In the genomic region with DNA sequence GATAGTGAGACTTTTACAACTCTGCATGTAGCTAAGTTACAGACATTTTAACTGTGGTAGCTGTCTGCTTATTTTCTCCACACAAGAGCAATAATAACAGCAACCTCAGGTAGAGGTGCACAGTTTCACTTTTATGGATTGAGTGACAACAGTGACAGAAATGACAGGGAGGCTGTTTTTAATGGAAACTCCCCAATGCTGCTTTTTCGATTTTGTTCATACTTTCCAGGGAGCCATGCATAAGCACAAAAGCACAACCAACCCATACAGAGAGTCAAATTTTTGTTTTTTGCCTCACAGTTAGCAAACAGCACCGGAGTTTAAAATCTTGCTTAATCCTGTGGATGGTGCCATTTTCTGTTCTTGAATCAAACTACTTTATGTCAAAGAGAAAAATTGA, we compare ENCODE assay signal across 16 mouse cellular contexts.
DNase-seq lines count a peak whose midpoint lies in the region; TF ChIP-seq lines count a peak whose summit lies in the region.
"Had no signal": no experiment of that assay in that cellular context is flagged by ENCODE, and none has a peak within 500 bp of the region (broad histone marks: within the 10 kb centered on the region; RNA-seq: fewer than 3 reads in every experiment).

No protein-coding gene starts in this region.

- WGBS in forebrain, embryonic 10.5 days: 85% methylated on average over 2 of the region's 2 CpGs

- in situ Hi-C loops in CH12.LX (cut with MboI; ENCODE audit: low pct_ligation_motif_present, low pct_unique_long_range_greater_than_20kb, low sequenced_read_pairs): no loop called here

- no peak for TF ChIP-seq POLR2A in CH12.LX (IDR thresholded peaks at IDR 0.05; ENCODE audit: low read depth, low read length)

- peak overlapping the region in 1 of 3 experiments; percentile 6 for H3K4me3 ChIP-seq in CH12.LX (replicated peaks in 1 of 3; ENCODE audit: low read depth in 2 of 3, low read length in 2 of 3, poor library complexity in 1 of 3)
- no peak overlapping the region for H3K4me3 ChIP-seq in forebrain, embryonic 10.5 days

- dilution Hi-C loops in CH12.LX (cut with MboI; ENCODE audit: extremely low pct_ligation_motif_present, extremely low pct_unique_long_range_greater_than_20kb, low sequenced_read_pairs): no loop called here

- H3K4me1 ChIP-seq in CH12.LX (ENCODE audit: control insufficient read depth in 1 of 2, insufficient read depth in 2 of 2): peaks cover 0 to 9% of the 10 kb centered on the region in 2 experiments; a peak in 2 of 4 replicates
- no peaks in the 10 kb centered on the region for H3K4me1 ChIP-seq in forebrain, embryonic 10.5 days

- DNase-seq in CH12.LX (ENCODE audit: extremely low read depth): peak; percentile 40
- DNase-seq in forebrain, embryonic 10.5 days (ENCODE audit: extremely low spot score, low spot score): no peak
- DNase-seq: adrenal gland, adult 2 months; adrenal gland, adult 8-10 months; adrenal gland, postnatal 10 days; adrenal gland, postnatal 14 days; adrenal gland, postnatal 25 days; adrenal gland, postnatal 36 days; B cell, adult 2 months; cerebellum, adult 11 months; cerebellum, adult 11-12 months; cerebellum, adult 18-20 months; cerebellum, adult 2 months; cerebellum, adult 8-10 months had no signal

- no peaks in the 10 kb centered on the region for H3K79me2 ChIP-seq in CH12.LX (replicated peaks; ENCODE audit: control insufficient read depth, extremely low read depth, insufficient read depth, poor library complexity, severe bottlenecking)

- no peak for TF ChIP-seq CTCF in CH12.LX (conservative IDR thresholded peaks at IDR 0.05 in 1 of 2, IDR thresholded peaks at IDR 0.05 in 1 of 2; ENCODE audit: low read depth in 2 of 2, low read length in 2 of 2)

- TF ChIP-seq RAD21 in CH12.LX (IDR thresholded peaks at IDR 0.05; ENCODE audit: low read depth, low read length): no peak

- no peak overlapping the region for H3K27ac ChIP-seq in CH12.LX (ENCODE audit: insufficient read depth, low read depth)
- H3K27ac ChIP-seq in forebrain, embryonic 10.5 days: no peak overlapping the region

- H3K9ac ChIP-seq in CH12.LX (ENCODE audit: insufficient read depth, low read depth): peak overlapping the region; percentile 30; the same call in 1 of the 2 replicates

- peak overlapping the region; percentile 67 for H3K4me2 ChIP-seq in CH12.LX (ENCODE audit: insufficient read depth, low read depth, poor library complexity, severe bottlenecking)

- no peaks in the 10 kb centered on the region for H3K27me3 ChIP-seq in CH12.LX (replicated peaks)
- no peaks in the 10 kb centered on the region for H3K27me3 ChIP-seq in forebrain, embryonic 10.5 days (ENCODE audit: poor library complexity, severe bottlenecking)
- H3K27me3 ChIP-seq: Patski had no signal

- H3K9me3 ChIP-seq in CH12.LX (replicated peaks; ENCODE audit: low read length): no peaks in the 10 kb centered on the region
- no peaks in the 10 kb centered on the region for H3K9me3 ChIP-seq in forebrain, embryonic 10.5 days
- H3K9me3 ChIP-seq: G1E had no signal

- no peaks in the 10 kb centered on the region for H3K36me3 ChIP-seq in CH12.LX (replicated peaks in 1 of 2; ENCODE audit: control insufficient read depth in 1 of 2, insufficient read depth in 1 of 2, low read length in 1 of 2)
- H3K36me3 ChIP-seq in forebrain, embryonic 10.5 days (replicated peaks): no peaks in the 10 kb centered on the region
- H3K36me3 ChIP-seq: G1E had no signal

- TF ChIP-seq EP300 in CH12.LX (IDR thresholded peaks at IDR 0.05; ENCODE audit: low read length): peak; percentile 91

TF ChIP-seq in CH12.LX, 34 proteins besides CTCF, POLR2A, EP300 and RAD21:
- peak; percentile 76 for TF ChIP-seq MEF2A (IDR thresholded peaks at IDR 0.05; ENCODE audit: borderline replicate concordance, low read depth, low read length)
- peak; percentile 79 for TF ChIP-seq ETS1 (conservative IDR thresholded peaks at IDR 0.05; ENCODE audit: low read depth, low read length)
- TF ChIP-seq NRF1 (IDR thresholded peaks at IDR 0.05; ENCODE audit: low read depth, low read length): no peak
- no peak for TF ChIP-seq POLR2AphosphoS2 (IDR thresholded peaks at IDR 0.05; ENCODE audit: low read depth, low read length)
- TF ChIP-seq MAFK (IDR thresholded peaks at IDR 0.05; ENCODE audit: insufficient replicate concordance, low read length): 0 out of 2 replicates have a peak, but pooled peaks have one; percentile 33
- TF ChIP-seq SMC3 (IDR thresholded peaks at IDR 0.05; ENCODE audit: low read depth, low read length): no peak
- TF ChIP-seq ZMIZ1 (IDR thresholded peaks at IDR 0.05; ENCODE audit: low read depth, low read length): no peak
- no peak for TF ChIP-seq ELF1 (IDR thresholded peaks at IDR 0.05; ENCODE audit: low read depth, low read length)
- TF ChIP-seq CHD2 (IDR thresholded peaks at IDR 0.05; ENCODE audit: low read length): 0 out of 2 replicates have a peak, but pooled peaks have one; percentile 33
- no peak for TF ChIP-seq UBTF (IDR thresholded peaks at IDR 0.05; ENCODE audit: low read depth, low read length)
- TF ChIP-seq E2F4 (IDR thresholded peaks at IDR 0.05; ENCODE audit: insufficient replicate concordance, low read depth, low read length): no peak
- no peak for TF ChIP-seq MXI1 (IDR thresholded peaks at IDR 0.05; ENCODE audit: low read depth, low read length)
- TF ChIP-seq ZKSCAN1 (IDR thresholded peaks at IDR 0.05; ENCODE audit: borderline replicate concordance, low read depth, low read length): no peak
- no peak for TF ChIP-seq TBP (conservative IDR thresholded peaks at IDR 0.05; ENCODE audit: low read depth, low read length)
- no peak for TF ChIP-seq PAX5 (IDR thresholded peaks at IDR 0.05; ENCODE audit: low read length)
- TF ChIP-seq MAX (IDR thresholded peaks at IDR 0.05; ENCODE audit: low read length): no peak
- peak; percentile 64 for TF ChIP-seq JUN (IDR thresholded peaks at IDR 0.05; ENCODE audit: insufficient read depth, low read depth, low read length)
- TF ChIP-seq USF1 (IDR thresholded peaks at IDR 0.05; ENCODE audit: low read depth, low read length): no peak
- peak; percentile 95 for TF ChIP-seq IRF4 (IDR thresholded peaks at IDR 0.05; ENCODE audit: low read depth, low read length)
- TF ChIP-seq ZC3H11A (IDR thresholded peaks at IDR 0.05; ENCODE audit: low read depth, low read length): no peak
- no peak for TF ChIP-seq USF2 (conservative IDR thresholded peaks at IDR 0.05; ENCODE audit: low read depth, low read length)
- TF ChIP-seq KAT2A (IDR thresholded peaks at IDR 0.05; ENCODE audit: insufficient replicate concordance, low read length): no peak
- no peak for TF ChIP-seq ZNF384 (IDR thresholded peaks at IDR 0.05; ENCODE audit: low read depth, low read length)
- TF ChIP-seq HCFC1 (IDR thresholded peaks at IDR 0.05; ENCODE audit: low read depth, low read length): no peak; the same call in 1 of the 2 replicates
- 0 out of 2 replicates have a peak, but pooled peaks have one; percentile 27 for TF ChIP-seq TCF12 (IDR thresholded peaks at IDR 0.05; ENCODE audit: low read depth, low read length)
- TF ChIP-seq GABPA (IDR thresholded peaks at IDR 0.05; ENCODE audit: insufficient replicate concordance, low read depth, low read length): no peak
- 0 out of 2 replicates have a peak, but pooled peaks have one; percentile 25 for TF ChIP-seq MAZ (IDR thresholded peaks at IDR 0.05; ENCODE audit: low read depth, low read length)
- TF ChIP-seq CHD1 (IDR thresholded peaks at IDR 0.05; ENCODE audit: low read depth, low read length): no peak
- TF ChIP-seq SIN3A (IDR thresholded peaks at IDR 0.05; ENCODE audit: low read length): no peak
- peak; percentile 51; the same call in 1 of the 2 replicates for TF ChIP-seq RCOR1 (conservative IDR thresholded peaks at IDR 0.05; ENCODE audit: low read depth, low read length)
- TF ChIP-seq JUND (conservative IDR thresholded peaks at IDR 0.05; ENCODE audit: low read depth, low read length): peak; percentile 79
- no peak for TF ChIP-seq NELFE (IDR thresholded peaks at IDR 0.05; ENCODE audit: low read depth, low read length)
- no peak for TF ChIP-seq MYC (IDR thresholded peaks at IDR 0.05; ENCODE audit: low read depth, low read length)
- peak; percentile 36; the same call in 1 of the 2 replicates for TF ChIP-seq BHLHE40 (IDR thresholded peaks at IDR 0.05; ENCODE audit: low read depth, low read length)
